Mouse (Mus musculus) kidney, adult 2 months (tissue): ENCODE results near the gene Rufy1. TPM values are rescaled to one million over a fixed set of nuclear protein-coding genes. Genes with fewer than 3 reads are reported as not detected.

ENCODE experiments used
- DNase-seq: peaks from one replicate; pipeline ENCODE4 v3.0.0; 2021
- H3K27ac ChIP-seq: fragments of 200-500 bp; 2 replicates; pipeline ENCODE4 v1.5.1; 2012; ENCODE audit warnings: low read depth, low read length, control low read depth, inconsistent platforms; ENCODE audit not compliant: insufficient read depth
- H3K27me3 ChIP-seq: fragments of 200-500 bp; replicated peaks from 2 replicates; pipeline ENCODE4 v1.6.1; 2012; ENCODE audit warnings: mild to moderate bottlenecking, moderate library complexity, low read length, inconsistent platforms; ENCODE audit not compliant: control insufficient read depth, insufficient read depth
- H3K36me3 ChIP-seq: fragments of 200-500 bp; 2 replicates; pipeline ENCODE4 v1.6.1; 2012; ENCODE audit warnings: mild to moderate bottlenecking, moderate library complexity, low read length, inconsistent platforms; ENCODE audit not compliant: control insufficient read depth, insufficient read depth
- H3K4me1 ChIP-seq: fragments of 200-500 bp; 2 replicates; pipeline ENCODE4 v1.6.1; 2011; ENCODE audit warnings: low read length; ENCODE audit not compliant: control insufficient read depth, insufficient read depth
- H3K4me3 ChIP-seq: fragments of 200-500 bp; 2 replicates; pipeline ENCODE4 v1.5.1; 2011; ENCODE audit warnings: mild to moderate bottlenecking, low read depth, low read length, control low read depth; ENCODE audit not compliant: insufficient read depth
- CTCF ChIP-seq: fragments of 200-500 bp; conservative IDR thresholded peaks from 2 replicates; pipeline ENCODE4 v1.5.1; 2011; ENCODE audit warnings: low read depth, mild to moderate bottlenecking, control low read depth, low read length, moderate library complexity, mixed read lengths; ENCODE audit not compliant: insufficient read depth, insufficient read length
- POLR2A ChIP-seq: fragments of 200-500 bp; IDR thresholded peaks from one replicate; pipeline ENCODE4 v1.6.1; 2011; ENCODE audit warnings: low read depth, low read length, control low read depth
- WGBS: fragments of 180-500 bp; shearing (Covaris S2); methylation state at CpG from one replicate; pipeline ENCODE4 v1.1.7; 2018; 5-methylcytosine and 5-hydroxymethylcytosine counted together
- polyA plus RNA-seq: library from polyadenylated mRNA; depleted of rRNA; stranded (reverse); fragments of >200 nt; gene quantifications from 2 replicates; pipeline ENCODE4 v1.2.3, GENCODE M21; 2012

Rufy1 gene
- polyA plus RNA-seq, 1 experiment = 30.4 TPM

GRCm38 (mm10) chr11:50421934-50422780 is 8.8 kb downstream of the Rufy1 start:
- Histone ChIP-seq H3K4me1 (peaks cover 4% of the 10 kb centered on the region; the same call in 1 of the 2 replicates), H3K27ac (no peak overlapping the region), H3K4me3 (no peak overlapping the region), H3K36me3 (no peaks in the 10 kb centered on the region), H3K27me3 (no peaks in the 10 kb centered on the region)
- peak; percentile 67 for DNase-seq
- no peak for TF ChIP-seq POLR2A
- TF ChIP-seq CTCF = no peak
- WGBS = 30% methylated on average over 22 of the region's 22 CpGs

GRCm38 (mm10) chr11:50421461-50421860 is 9.5 kb downstream of the Rufy1 start:
- H3K4me1 ChIP-seq = no peaks in the 10 kb centered on the region
- H3K27ac ChIP-seq = no peak overlapping the region
- DNase-seq = no peak
- no peaks in the 10 kb centered on the region for H3K36me3 ChIP-seq
- H3K27me3 ChIP-seq = no peaks in the 10 kb centered on the region
- WGBS = 57% methylated on average over 5 of the region's 5 CpGs
- no peak overlapping the region for H3K4me3 ChIP-seq
- TF ChIP-seq CTCF = no peak

DNA sequence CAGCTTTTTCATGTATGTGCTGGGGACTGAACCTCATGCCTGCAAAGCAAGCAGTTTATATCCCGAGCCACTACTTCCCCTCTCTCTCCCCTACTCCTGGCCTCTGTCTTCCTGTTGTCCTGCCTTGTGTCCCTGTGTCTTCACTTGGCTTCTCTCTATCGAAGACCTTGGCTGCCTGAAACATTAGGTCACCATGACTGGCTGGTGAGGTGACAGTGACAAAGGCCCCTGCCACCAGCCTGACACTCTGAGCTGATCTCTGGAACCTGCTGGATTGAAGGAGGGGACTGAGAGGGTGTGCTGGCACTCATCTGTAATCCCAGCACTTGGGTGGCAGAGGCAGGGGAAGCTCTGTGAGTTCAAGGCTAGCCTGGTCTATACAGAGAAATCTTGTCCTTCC is 13.1 kb downstream of the Rufy1 start:
- no peaks in the 10 kb centered on the region for H3K36me3 ChIP-seq
- TF ChIP-seq POLR2A = no peak
- TF ChIP-seq CTCF = no peak
- no peak overlapping the region for H3K27ac ChIP-seq
- no peaks in the 10 kb centered on the region for H3K27me3 ChIP-seq
- no peaks in the 10 kb centered on the region for H3K4me1 ChIP-seq
- DNase-seq = no peak
- 67% methylated on average over 2 of the region's 2 CpGs for WGBS
- H3K4me3 ChIP-seq = no peak overlapping the region

- Histone ChIP-seq H3K4me1 (no peaks in the 10 kb centered on the region), H3K4me3 (no peak overlapping the region), H3K36me3 (no peaks in the 10 kb centered on the region), H3K27me3 (no peaks in the 10 kb centered on the region), H3K27ac (no peak overlapping the region)
- no peak for DNase-seq
- TF ChIP-seq CTCF (no peak), POLR2A (no peak)
- WGBS = 88% methylated on average over 6 of the region's 6 CpGs
These were observed 15.2 kb downstream of the Rufy1 start for GRCm38 (mm10) chr11:50415563-50416241.

- DNase-seq = no peak
- no peaks in the 10 kb centered on the region; the same call in 1 of the 2 replicates for H3K36me3 ChIP-seq
These were observed 23.7 kb downstream of the Rufy1 start for GRCm38 (mm10) chr11:50407235-50407634.

GRCm38 (mm10) chr11:50403367-50404014 is 27.4 kb downstream of the Rufy1 start:
- no peak overlapping the region for H3K27ac ChIP-seq
- peak; percentile 73 for DNase-seq
- 53% methylated on average over 10 of the region's 10 CpGs for WGBS
- TF ChIP-seq POLR2A (no peak), CTCF (no peak)
- no peaks in the 10 kb centered on the region for H3K27me3 ChIP-seq
- no peaks in the 10 kb centered on the region; the same call in 1 of the 2 replicates for H3K36me3 ChIP-seq
- H3K4me1 ChIP-seq = peaks cover 5% of the 10 kb centered on the region
- H3K4me3 ChIP-seq = no peak overlapping the region

More at GRCm38 (mm10) chr11:50407235-50407634, 23.7 kb downstream of the Rufy1 start:
- TF ChIP-seq CTCF (no peak), POLR2A (no peak)
- peaks cover 4% of the 10 kb centered on the region for H3K4me1 ChIP-seq
- WGBS = 63% methylated on average over 6 of the region's 6 CpGs
- H3K27me3 ChIP-seq = no peaks in the 10 kb centered on the region
- H3K27ac ChIP-seq = no peak overlapping the region
- H3K4me3 ChIP-seq = no peak overlapping the region

GRCm38 (mm10) chr11:50402481-50402880 is 28.4 kb downstream of the Rufy1 start:
- no peak for TF ChIP-seq CTCF
- TF ChIP-seq POLR2A = no peak
- Histone ChIP-seq H3K27me3 (no peaks in the 10 kb centered on the region), H3K36me3 (no peaks in the 10 kb centered on the region; the same call in 1 of the 2 replicates), H3K4me1 (peaks cover 5% of the 10 kb centered on the region), H3K27ac (no peak overlapping the region), H3K4me3 (no peak overlapping the region)
- peak; percentile 75 for DNase-seq
- WGBS = 75% methylated on average over 3 of the region's 3 CpGs
